Mouse (Mus musculus) gastrocnemius, adult 2 months (tissue): ENCODE results near the gene Btg3. TPM values are rescaled to one million over a fixed set of nuclear protein-coding genes. Genes with fewer than 3 reads are reported as not detected.

Source experiments
- DNase-seq: peaks from one replicate; pipeline ENCODE4 v3.0.0; 2022
- H3K27ac ChIP-seq: fragments of 200-600 bp; 2 replicates; pipeline ENCODE4 v1.8.1; 2022; ENCODE audit warnings: mild to moderate bottlenecking
- H3K4me3 ChIP-seq: fragments of 200-600 bp; 2 replicates; pipeline ENCODE4 v1.8.1; 2022; ENCODE audit warnings: mild to moderate bottlenecking, moderate library complexity
- CTCF ChIP-seq: fragments of 200-600 bp; IDR thresholded peaks from 2 replicates; pipeline ENCODE4 v1.8.1; 2022; ENCODE audit warnings: antibody characterized with exemption, mild to moderate bottlenecking, moderate library complexity
- intact Hi-C: fragments of 180-260 bp; cut with DNase I; formaldehyde crosslinking; loops from one replicate; pipeline ENCODE4 v1.15.1; 2025
- total RNA-seq, 2 experiments: library from RNA; stranded (reverse); gene quantifications; 2 replicates each; pipeline ENCODE4 v1.2.3; 2021

The Btg3 gene
- total RNA-seq, 2 experiments from 2014 or later = 1.8 to 4.5 TPM

DNA sequence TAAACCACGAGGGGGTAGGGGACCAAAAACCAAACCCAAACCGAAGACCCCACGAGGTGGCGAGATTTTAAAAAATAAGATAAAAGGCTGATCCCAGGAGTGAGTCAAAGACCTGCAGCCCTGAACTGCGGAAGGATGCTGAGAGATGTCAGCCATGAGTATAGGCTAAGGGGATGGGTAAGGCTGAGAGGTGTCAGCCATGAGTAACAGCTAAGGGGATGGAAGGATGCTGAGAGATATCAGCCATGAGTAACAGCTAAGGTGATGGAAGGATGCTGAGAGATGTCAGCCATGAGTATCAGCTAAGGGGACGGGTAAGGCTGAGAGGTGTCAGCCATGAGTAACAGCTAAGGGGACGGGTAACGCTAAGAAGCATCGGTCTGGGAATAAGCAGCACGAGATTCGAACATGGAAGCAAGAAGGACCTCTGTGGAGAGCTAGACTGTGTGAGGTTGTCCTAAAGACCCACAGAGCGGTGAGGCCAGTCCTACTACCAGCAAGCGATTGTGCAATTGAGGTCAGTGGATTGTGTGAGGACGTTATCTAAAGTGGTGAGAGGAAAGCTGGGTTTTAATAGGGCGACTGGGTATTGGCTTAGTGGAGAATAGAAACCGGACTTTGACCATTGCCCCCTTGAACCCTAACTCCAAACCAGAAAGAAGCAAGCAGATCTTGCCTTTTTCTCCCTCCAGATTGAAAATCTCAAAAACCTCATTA is 69.4 kb downstream of the Btg3 start:
- intact Hi-C loops = no loop called here
- no peak overlapping the region for H3K27ac ChIP-seq
- H3K4me3 ChIP-seq = no peak overlapping the region
- no peak for TF ChIP-seq CTCF
- DNase-seq = no peak

DNA sequence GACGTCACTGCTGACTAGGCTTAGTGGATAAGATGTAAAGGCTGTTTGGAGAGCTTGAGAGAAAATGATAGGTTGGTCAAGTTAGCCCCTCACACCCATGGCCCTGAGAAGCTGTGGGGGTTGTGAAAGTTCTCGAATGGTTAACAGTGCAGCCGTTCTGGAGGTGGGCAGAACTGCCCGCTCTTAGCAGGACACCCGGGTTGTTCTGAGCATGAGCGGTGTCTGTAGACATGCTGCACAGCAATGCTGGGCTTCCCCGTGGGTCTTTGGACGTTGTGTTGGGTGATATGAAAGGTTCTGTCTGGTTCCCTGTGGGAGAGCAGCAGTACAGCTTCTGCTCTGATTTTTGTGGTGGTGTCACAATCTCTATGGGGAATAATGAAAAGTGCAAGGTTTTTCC is 70.4 kb downstream of the Btg3 start:
- H3K4me3 ChIP-seq = no peak overlapping the region
- no peak for DNase-seq
- intact Hi-C loops = no loop called here
- TF ChIP-seq CTCF = no peak
- no peak overlapping the region for H3K27ac ChIP-seq

DNA sequence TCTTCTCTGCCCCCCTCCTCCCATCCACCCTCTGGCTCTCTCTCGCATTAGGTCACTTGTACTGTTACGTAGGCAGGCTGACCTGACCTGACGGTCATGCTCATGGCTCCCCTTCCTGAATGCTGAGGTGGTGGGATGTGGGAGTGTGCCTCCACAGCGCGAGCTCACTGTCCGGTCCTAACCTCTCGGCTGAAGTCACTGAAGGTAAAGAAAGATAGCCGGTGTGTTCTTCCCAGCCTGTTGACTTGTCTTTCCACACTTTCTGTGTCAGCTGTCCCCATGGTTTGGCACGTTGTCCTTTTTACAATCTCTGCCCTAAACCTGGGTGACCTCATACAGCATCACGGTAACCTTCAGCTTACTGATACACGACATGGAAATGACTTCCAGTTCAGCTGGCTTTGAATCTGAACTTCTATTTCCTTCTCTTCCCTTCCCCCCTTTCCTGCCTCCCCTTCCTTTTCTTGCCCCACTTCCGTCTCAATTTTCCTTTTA is 71.3 kb downstream of the Btg3 start:
- no peak for TF ChIP-seq CTCF
- no peak for DNase-seq
- Histone ChIP-seq H3K27ac (no peak overlapping the region), H3K4me3 (no peak overlapping the region)
- intact Hi-C loops = no loop called here

DNA sequence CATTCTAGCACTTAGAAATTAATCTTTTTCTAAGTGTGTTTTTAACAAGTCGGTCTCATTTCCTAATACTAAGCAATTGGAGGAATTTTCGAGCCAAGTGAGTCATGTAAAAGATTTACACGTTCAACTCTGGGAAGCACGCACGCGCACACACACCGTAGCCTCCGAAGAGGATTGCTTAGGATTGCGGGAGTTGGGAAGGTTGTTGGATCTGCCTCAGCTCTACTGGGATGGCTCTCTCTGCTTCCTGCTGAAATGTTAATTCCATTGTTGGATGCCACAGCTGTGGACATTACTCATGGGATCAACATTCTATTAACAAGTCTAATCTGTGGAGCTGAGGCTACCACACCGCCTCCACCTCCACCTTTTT is 74.3 kb downstream of the Btg3 start:
- DNase-seq = peak; percentile 29
- Histone ChIP-seq H3K4me3 (peak overlapping the region; percentile 87), H3K27ac (no peak overlapping the region)
- no peak for TF ChIP-seq CTCF
- intact Hi-C loops = loop anchor here (5.0 kb wide), 1 partner anchor 40 kb away; no protein-coding TSS in a partner anchor

DNA sequence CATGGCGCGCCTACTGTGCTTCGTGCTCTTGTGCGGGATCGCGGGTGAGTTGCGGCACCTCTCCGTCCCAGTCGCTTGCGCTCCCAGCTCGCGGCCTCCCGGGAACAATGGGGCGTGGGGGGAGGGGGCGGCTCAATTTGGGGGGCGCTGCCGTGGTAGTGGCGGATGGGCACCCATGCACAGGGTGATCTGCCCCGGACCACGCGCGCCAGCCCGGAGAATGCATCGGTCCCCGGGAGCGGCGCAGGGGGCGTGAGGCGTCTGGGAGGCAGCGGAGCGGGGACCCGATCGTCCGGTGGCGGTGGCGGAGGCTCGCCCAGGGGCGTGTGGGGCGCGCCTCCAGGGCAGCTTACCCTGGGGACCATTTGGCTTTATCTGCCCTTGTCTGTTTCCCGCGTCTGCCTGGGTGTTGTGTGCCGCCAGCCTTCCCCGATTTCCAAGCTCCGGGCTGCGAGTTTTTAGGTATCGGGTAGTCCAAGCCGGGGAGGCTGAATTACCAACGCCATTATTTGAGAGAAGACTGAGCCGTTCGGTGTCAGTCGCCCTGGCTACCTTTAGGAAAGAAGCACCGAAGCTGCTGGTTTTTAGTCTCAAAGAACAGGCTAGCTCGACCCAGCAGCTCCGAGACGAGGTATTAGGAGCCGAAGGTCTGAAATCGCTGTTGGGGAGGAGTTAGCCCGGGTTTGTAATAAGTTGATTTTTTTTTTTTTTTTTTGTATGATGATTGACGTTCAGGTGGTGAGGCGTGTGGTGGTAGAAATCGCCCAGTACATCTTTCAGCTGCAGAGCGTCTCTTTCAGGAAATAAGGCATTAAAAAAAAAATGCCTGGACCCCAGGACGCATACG is 74.9 kb downstream of the Btg3 start:
- no peak for TF ChIP-seq CTCF
- DNase-seq = peak; percentile 41
- H3K4me3 ChIP-seq = peak overlapping the region; percentile 87
- H3K27ac ChIP-seq = peak overlapping the region; percentile 46
- intact Hi-C loops = loop anchor here (5.0 kb wide), 1 partner anchor 40 kb away; no protein-coding TSS in a partner anchor

DNA sequence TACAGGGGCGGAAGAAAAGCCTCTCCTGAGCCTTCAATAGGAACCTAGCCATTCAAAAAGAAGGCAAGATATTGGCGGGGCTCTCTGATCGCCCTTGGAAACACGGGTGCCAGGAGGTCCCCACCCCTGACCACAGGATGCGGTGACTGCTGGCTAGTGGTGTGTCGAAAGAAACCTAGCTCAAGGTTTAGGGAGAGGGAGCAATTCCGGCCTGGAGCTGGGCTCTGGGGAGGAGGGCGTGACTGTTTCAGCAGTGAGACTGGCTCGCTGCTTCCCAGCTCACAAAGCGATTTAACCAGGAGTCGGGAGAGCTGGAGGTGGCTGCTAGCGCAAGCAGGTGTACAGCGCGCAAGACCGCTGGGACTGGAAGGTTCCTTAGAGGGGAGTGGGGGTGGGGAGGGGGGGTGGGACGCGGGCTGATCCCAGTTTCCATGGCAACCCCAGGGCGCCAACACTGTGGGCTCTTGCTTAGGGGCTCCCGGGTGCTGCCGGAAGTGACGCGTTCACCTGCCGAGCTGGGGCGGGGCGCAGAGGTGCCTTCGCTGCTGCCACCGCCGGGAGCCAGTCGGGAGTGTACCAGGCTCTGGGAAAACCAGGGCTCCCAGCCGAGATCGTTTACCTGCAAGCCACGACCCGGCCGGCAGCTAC is 75.7 kb downstream of the Btg3 start, which contains the start of gene Cxadr:
TSS of gene Cxadr (plus strand) at position 307 of the 648 bp plus-strand sequence.
- H3K27ac ChIP-seq = peak within 1 kb of the TSS; percentile 46
- TF ChIP-seq CTCF = no peak
- intact Hi-C loops = loop anchor here (5.0 kb wide), 1 partner anchor 39 kb away; no protein-coding TSS in a partner anchor
- peak within 1 kb of the TSS; percentile 87 for H3K4me3 ChIP-seq
- DNase-seq = peak; percentile 66

DNA sequence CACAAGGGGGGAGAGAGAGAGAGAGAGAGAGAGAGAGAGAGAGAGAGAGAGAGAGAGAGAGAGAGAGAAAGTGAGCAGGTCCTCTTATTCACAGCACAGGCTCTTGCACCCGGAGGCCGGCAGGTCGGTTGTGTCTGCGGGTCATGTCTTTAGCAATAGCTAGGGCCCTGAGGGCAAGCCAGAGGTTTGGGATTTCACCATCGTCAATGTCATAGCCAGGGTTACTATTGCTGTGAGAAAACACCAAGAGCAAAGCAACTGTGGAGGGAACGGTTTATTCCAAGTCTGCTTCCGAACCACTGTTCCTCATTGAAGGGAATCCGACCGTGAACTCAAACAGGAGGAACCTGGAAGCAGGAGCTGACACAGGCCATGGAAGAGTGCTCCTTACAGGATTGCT is 80.9 kb downstream of the Btg3 start:
- Histone ChIP-seq H3K27ac (no peak overlapping the region), H3K4me3 (no peak overlapping the region)
- intact Hi-C loops = no loop called here
- no peak for DNase-seq
- no peak for TF ChIP-seq CTCF

DNA sequence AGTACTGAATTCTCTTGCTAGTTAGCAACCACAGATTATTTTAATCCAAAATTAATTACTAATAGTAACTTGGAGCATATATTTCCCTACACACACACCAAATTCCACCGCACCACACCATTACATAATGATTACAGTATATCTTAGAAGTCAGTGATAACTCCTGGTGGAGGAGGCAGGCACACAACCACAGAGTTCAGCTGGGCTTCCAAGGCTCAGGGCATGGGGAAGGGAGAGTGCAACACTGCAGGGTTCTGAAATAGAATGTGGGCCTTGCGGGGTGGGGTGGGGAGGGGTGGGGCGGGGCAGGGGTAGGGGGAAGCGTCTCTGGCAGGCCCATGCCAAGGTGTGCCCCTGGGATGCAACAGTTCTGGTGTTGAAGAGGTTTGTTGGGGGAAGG is 81.4 kb downstream of the Btg3 start:
- Histone ChIP-seq H3K27ac (no peak overlapping the region), H3K4me3 (no peak overlapping the region)
- intact Hi-C loops = no loop called here
- DNase-seq = no peak
- no peak for TF ChIP-seq CTCF

DNA sequence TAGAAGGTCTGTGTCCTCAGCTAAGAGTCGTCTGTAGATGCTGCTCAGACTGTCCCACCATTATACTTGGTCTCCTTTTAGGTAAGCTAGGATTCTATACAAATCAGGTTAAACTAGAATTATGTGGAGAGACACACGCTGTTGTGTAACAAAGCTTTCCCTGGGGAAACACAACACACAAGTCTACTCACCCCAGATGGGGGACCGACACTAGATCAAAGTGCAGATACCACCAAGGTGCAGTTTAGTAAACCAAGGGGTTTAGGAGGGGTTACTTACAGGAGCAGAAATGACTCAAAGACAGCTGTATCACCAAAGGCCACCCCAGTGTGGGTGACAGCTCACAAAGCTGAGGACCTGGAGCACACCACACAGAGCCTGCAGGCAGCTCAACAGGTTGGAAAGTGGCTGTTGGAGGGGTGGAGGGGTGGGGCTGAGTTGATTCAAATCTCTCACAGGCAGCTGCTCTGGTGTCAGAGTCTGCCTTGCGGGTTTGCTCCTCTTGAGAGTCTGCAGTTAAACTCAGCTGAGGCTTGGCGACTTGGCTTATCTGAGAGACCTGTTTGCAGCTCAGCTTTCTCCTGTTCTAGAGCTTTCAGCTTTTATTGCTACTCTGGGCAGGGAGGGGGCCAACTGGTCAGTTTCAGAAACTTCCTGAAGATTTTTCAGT is 82.3 kb downstream of the Btg3 start:
- no peak for TF ChIP-seq CTCF
- H3K27ac ChIP-seq = peak overlapping the region; percentile 71
- intact Hi-C loops = no loop called here
- no peak for DNase-seq
- peak overlapping the region; percentile 43 for H3K4me3 ChIP-seq

DNA sequence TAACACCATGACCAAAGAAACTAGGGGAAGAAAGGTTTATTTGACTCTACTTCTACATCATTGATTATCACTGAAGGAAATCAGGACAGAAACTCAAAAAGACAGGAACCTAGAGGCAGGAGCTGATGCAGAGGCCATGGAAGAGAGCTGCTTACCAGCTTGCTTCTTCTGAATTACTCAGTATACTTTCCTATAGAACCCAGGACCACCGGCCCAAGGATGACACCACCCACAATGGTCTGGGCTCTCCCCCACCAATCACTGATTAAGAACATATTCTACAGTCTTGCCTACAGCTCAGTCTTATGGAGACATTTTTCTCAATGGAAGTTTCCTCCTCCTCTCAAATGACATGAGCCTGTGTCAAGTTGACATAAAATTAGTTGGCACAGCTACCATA is 82.9 kb downstream of the Btg3 start:
- H3K4me3 ChIP-seq = no peak overlapping the region
- peak overlapping the region; percentile 24; the same call in 1 of the 2 replicates for H3K27ac ChIP-seq
- no peak for TF ChIP-seq CTCF
- intact Hi-C loops = no loop called here
- no peak for DNase-seq

DNA sequence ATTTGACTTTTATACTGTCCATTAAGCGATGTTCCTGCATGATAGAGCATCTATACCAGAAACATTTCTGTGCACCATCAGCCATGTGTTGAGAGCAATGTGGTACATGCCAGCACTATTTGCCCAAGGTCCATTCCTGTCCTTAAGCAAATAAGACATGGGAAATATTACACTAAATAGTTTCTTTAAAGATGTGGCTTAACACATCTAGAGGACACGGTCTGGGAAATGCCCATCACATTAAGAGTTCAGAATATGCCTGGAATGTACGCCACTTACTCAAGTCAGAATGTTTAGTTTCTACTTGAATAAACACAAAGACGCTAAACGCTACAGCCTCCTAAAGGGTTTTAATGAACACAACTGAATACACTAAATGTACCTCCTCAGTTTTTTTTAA is 93.8 kb downstream of the Btg3 start:
- Histone ChIP-seq H3K4me3 (no peak overlapping the region), H3K27ac (no peak overlapping the region)
- TF ChIP-seq CTCF = no peak
- no peak for DNase-seq
- intact Hi-C loops = no loop called here

Other genes starting within 250 kb of the Btg3 start
- gene Cxadr, start 75.7 kb downstream of the Btg3 start, total RNA-seq = under 1 TPM; 0.25 to 0.66 TPM
- 1 to 10 TPM; 3.5 TPM for gene D16Ertd472e, start 199.5 kb upstream of the Btg3 start, total RNA-seq